Mouse (Mus musculus) cerebellum, adult (tissue): Measurements from ENCODE around the gene Gm20388.
"Not testable (repeated sequence)": the region's sequence is repeated elsewhere in the genome, so short reads cannot be mapped to it uniquely, and the experiment has no call there.

Experiments
- ATAC-seq: cut with Nextera tagmentation; 2 replicates; pipeline ENCODE4 v1.9.2; 2017; ENCODE audit warnings: mild to moderate bottlenecking, moderate library complexity, mixed read lengths; ENCODE audit not compliant: insufficient number of reproducible peaks, low FRiP score, low TSS enrichment

Gm20388 gene

GRCm38 (mm10) chr8:123510819-123511218 is 3600.2 kb downstream of the Gm20388 start:
- no peak for ATAC-seq

GRCm38 (mm10) chr8:123514136-123514535 is 3603.5 kb downstream of the Gm20388 start:
- ATAC-seq = no peak

GRCm38 (mm10) chr8:123514781-123515539 is 3604.3 kb downstream of the Gm20388 start, which contains the start of gene Dbndd1:
Dbndd1 (minus strand) TSS chr8:123515463.
- ATAC-seq = no peak

GRCm38 (mm10) chr8:123515540-123515897 is 3604.9 kb downstream of the Gm20388 start:
- no peak for ATAC-seq

- no peak for ATAC-seq
Measured at GRCm38 (mm10) chr8:123516596-123516995, 3606.0 kb downstream of the Gm20388 start.

GRCm38 (mm10) chr8:123518172-123518571 is 3607.5 kb downstream of the Gm20388 start:
- ATAC-seq = no peak

GRCm38 (mm10) chr8:123518667-123519066 is 3608.0 kb downstream of the Gm20388 start, which contains the start of gene Gas8:
Gas8 (plus strand) TSS chr8:123518834.
- peak; percentile 83 for ATAC-seq

- not testable (repeated sequence) for ATAC-seq
Measured at GRCm38 (mm10) chr8:123520048-123520447, 3609.4 kb downstream of the Gm20388 start.

- ATAC-seq = no peak
Measured at GRCm38 (mm10) chr8:123527720-123528489, 3617.3 kb downstream of the Gm20388 start.

GRCm38 (mm10) chr8:123536242-123536989 is 3625.8 kb downstream of the Gm20388 start:
- ATAC-seq = no peak

GRCm38 (mm10) chr8:123536990-123537380 is 3626.3 kb downstream of the Gm20388 start:
- ATAC-seq = no peak

GRCm38 (mm10) chr8:123537641-123538040 is 3627.0 kb downstream of the Gm20388 start:
- ATAC-seq = not testable (repeated sequence)

- not testable (repeated sequence) for ATAC-seq
Measured at GRCm38 (mm10) chr8:123564221-123564620, 3653.6 kb downstream of the Gm20388 start.

GRCm38 (mm10) chr8:123575386-123575785 is 3664.7 kb downstream of the Gm20388 start:
- not testable (repeated sequence) for ATAC-seq

- not testable (repeated sequence) for ATAC-seq
Measured at GRCm38 (mm10) chr8:123600666-123601172, 3690.1 kb downstream of the Gm20388 start.

- ATAC-seq = not testable (repeated sequence)
Measured at GRCm38 (mm10) chr8:123601457-123601856, 3690.8 kb downstream of the Gm20388 start.

- not testable (repeated sequence) for ATAC-seq
Measured at GRCm38 (mm10) chr8:123612652-123613051, 3702.0 kb downstream of the Gm20388 start.

- ATAC-seq = not testable (repeated sequence)
Measured at GRCm38 (mm10) chr8:123623523-123623922, 3712.9 kb downstream of the Gm20388 start.

- ATAC-seq = no peak
Measured at GRCm38 (mm10) chr8:123624274-123624673, 3713.6 kb downstream of the Gm20388 start.

GRCm38 (mm10) chr8:123624702-123625101 is 3714.1 kb downstream of the Gm20388 start:
- no peak for ATAC-seq
